Comparison of ENCODE assay signal across 12 mouse cellular contexts in the genomic region with DNA sequence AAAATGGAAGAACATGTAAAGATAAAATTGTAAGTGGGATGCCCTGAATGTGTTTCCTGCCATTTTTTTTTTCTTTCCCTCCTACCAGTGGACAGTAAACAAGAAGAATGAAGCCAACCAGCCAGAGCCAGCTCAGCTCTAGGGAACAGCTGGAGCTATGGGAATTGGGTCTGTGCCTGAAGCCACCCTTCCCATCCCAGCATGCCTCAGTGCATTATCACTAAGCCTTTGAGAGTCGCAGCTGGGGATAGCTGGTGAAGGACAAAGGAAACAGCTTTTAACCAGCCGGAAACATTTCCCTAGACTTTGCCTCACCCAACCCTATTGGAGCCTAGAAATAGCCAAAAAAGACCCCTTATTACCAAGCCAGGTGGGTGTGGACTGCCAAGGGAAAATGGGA.
DNase-seq lines count a peak whose midpoint lies in the region; ATAC-seq and TF ChIP-seq lines count a peak whose summit lies in the region.
"Had no signal": no experiment of that assay in that cellular context is flagged by ENCODE, and none has a peak within 500 bp of the region (broad histone marks: within the 10 kb centered on the region; RNA-seq: fewer than 3 reads in every experiment).

No protein-coding gene starts in this region.

- TF ChIP-seq EP300 in lung, postnatal 0 days (IDR thresholded peaks at IDR 0.05), result no peak

- H3K27ac ChIP-seq in kidney, embryonic 16.5 days (ENCODE audit: low read length), result no peak overlapping the region
- H3K27ac ChIP-seq in lung, postnatal 0 days (ENCODE audit: low read length), result no peak overlapping the region
- H3K27ac ChIP-seq in intestine, embryonic 15.5 days, result no peak overlapping the region
- H3K27ac ChIP-seq: embryonic facial prominence, embryonic 13.5 days; hindbrain, embryonic 12.5 days had no signal

- WGBS in kidney, embryonic 16.5 days, result 61% methylated on average over 2 of the region's 2 CpGs
- 34% methylated on average over 2 of the region's 2 CpGs for WGBS in lung, postnatal 0 days
- WGBS in intestine, embryonic 15.5 days, result 66% methylated on average over 2 of the region's 2 CpGs

- no peak overlapping the region for H3K4me2 ChIP-seq in kidney, embryonic 16.5 days (replicated peaks; ENCODE audit: low read depth, low read length)
- H3K4me2 ChIP-seq in lung, postnatal 0 days (replicated peaks; ENCODE audit: low read depth, low read length), result no peak overlapping the region
- H3K4me2 ChIP-seq in intestine, embryonic 15.5 days (replicated peaks), result no peak overlapping the region
- H3K4me2 ChIP-seq: embryonic facial prominence, embryonic 13.5 days; hindbrain, embryonic 12.5 days had no signal

- H3K4me1 ChIP-seq in kidney, embryonic 16.5 days (ENCODE audit: insufficient read depth, low read length), result no peaks in the 10 kb centered on the region
- H3K4me1 ChIP-seq in lung, postnatal 0 days (ENCODE audit: insufficient read depth, low read depth, low read length), result no peaks in the 10 kb centered on the region
- no peaks in the 10 kb centered on the region for H3K4me1 ChIP-seq in intestine, embryonic 15.5 days (replicated peaks)

- DNase-seq in embryo, embryonic 10.5 days (ENCODE audit: low spot score), result peak; percentile 18
- no peak for DNase-seq in embryo, embryonic 9.5 days (ENCODE audit: extremely low spot score)
- DNase-seq in kidney, postnatal 10 days, result peak; percentile 57
- peak; percentile 53 for DNase-seq in brain, adult 2 months (ENCODE audit: low read depth, low spot score)
- peak; percentile 51 for DNase-seq in lung, postnatal 0 days (ENCODE audit: low spot score)
- DNase-seq: adrenal gland, postnatal 25 days; cerebellum, adult 9-10 months had no signal

- H3K9me3 ChIP-seq in kidney, embryonic 16.5 days (ENCODE audit: low read length), result no peaks in the 10 kb centered on the region
- no peaks in the 10 kb centered on the region for H3K9me3 ChIP-seq in lung, postnatal 0 days (ENCODE audit: low read length)
- no peaks in the 10 kb centered on the region for H3K9me3 ChIP-seq in intestine, embryonic 15.5 days
- H3K9me3 ChIP-seq: embryonic facial prominence, embryonic 13.5 days; hindbrain, embryonic 12.5 days had no signal

- H3K4me3 ChIP-seq in kidney, embryonic 16.5 days (ENCODE audit: low read length), result no peak overlapping the region
- no peak overlapping the region for H3K4me3 ChIP-seq in lung, postnatal 0 days (ENCODE audit: low read depth, low read length)
- H3K4me3 ChIP-seq in intestine, embryonic 15.5 days (replicated peaks), result no peak overlapping the region
- H3K4me3 ChIP-seq: embryonic facial prominence, embryonic 13.5 days; hindbrain, embryonic 12.5 days had no signal

- H3K36me3 ChIP-seq in kidney, embryonic 16.5 days (ENCODE audit: insufficient read depth, low read length), result no peaks in the 10 kb centered on the region
- H3K36me3 ChIP-seq in lung, postnatal 0 days (ENCODE audit: insufficient read depth, low read length), result no peaks in the 10 kb centered on the region
- no peaks in the 10 kb centered on the region for H3K36me3 ChIP-seq in intestine, embryonic 15.5 days
- H3K36me3 ChIP-seq: embryonic facial prominence, embryonic 13.5 days; hindbrain, embryonic 12.5 days had no signal

- H3K27me3 ChIP-seq in kidney, embryonic 16.5 days (ENCODE audit: insufficient read depth, low read length), result no peaks in the 10 kb centered on the region
- H3K27me3 ChIP-seq in lung, postnatal 0 days (replicated peaks; ENCODE audit: insufficient read depth, low read length), result no peaks in the 10 kb centered on the region
- H3K27me3 ChIP-seq in intestine, embryonic 15.5 days (replicated peaks), result no peaks in the 10 kb centered on the region
- H3K27me3 ChIP-seq: embryonic facial prominence, embryonic 13.5 days; hindbrain, embryonic 12.5 days had no signal

- TF ChIP-seq CTCF in lung, postnatal 0 days (IDR thresholded peaks at IDR 0.05), result no peak

- no peak for ATAC-seq in kidney, embryonic 16.5 days (ENCODE audit: low FRiP score, low TSS enrichment)
- peak; percentile 44 for ATAC-seq in lung, postnatal 0 days
- ATAC-seq in intestine, embryonic 15.5 days, result no peak; the same call in 1 of the 2 replicates
- ATAC-seq in monocyte, adult 5-6 weeks (replicated peaks; ENCODE audit: insufficient number of reproducible peaks, low FRiP score, low TSS enrichment, poor library complexity, severe bottlenecking), result no peak

- H3K9ac ChIP-seq in kidney, embryonic 16.5 days (replicated peaks; ENCODE audit: low read length), result no peak overlapping the region
- H3K9ac ChIP-seq in lung, postnatal 0 days (replicated peaks; ENCODE audit: low read depth), result no peak overlapping the region
- no peak overlapping the region for H3K9ac ChIP-seq in intestine, embryonic 15.5 days
- H3K9ac ChIP-seq: embryonic facial prominence, embryonic 13.5 days; hindbrain, embryonic 12.5 days had no signal
